Mouse (Mus musculus) B cell, adult 2 months (primary cell): ENCODE results near the gene Ms4a2.

ENCODE experiments used
- DNase-seq, 2 experiments: peaks; one replicate each; pipeline ENCODE4 v3.0.0; 2022

Gene Ms4a2

DNA sequence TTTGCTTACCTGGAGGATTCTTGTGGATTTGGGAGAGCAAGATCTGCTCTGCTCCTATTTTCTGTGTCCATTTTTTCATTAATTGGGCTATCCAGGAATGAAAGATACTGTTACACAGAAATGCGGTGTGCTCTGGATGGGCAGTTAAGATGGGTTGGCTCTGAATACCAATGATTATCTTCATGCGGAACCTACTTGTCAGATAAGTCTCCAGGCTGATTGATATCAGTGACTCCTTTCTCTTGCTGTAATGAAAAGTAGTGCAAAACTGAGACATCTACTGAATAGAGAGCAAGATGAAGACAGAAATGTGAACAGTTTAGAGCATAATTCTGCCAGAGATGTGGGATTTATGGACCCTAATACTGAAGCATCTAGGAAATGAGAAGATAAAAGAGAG lies at the start of gene Ms4a2:
Gene Ms4a2, minus strand, starts transcription at position 169 of the 400 bp plus-strand sequence.
- no peak for DNase-seq

DNA sequence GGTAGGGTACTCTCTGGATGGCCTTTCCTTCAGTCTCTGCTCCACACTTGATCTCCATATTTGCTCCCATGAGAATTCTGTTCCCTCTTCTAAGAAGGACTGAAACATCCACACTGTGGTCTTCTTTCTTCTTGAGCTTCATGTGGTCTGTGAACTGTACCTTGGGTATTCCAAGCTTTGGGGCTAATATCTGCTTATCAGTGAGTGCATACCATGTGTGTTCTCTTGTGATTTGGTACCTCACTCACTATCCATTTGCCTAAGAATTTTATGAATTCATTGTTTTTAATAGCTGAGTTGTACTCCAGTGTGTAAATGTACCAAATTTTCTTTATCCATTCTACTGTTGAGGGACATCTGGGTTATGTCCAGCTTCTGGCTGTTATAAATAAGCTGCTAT lies 38.0 kb upstream of the Ms4a2 start:
- DNase-seq: no peak

DNA sequence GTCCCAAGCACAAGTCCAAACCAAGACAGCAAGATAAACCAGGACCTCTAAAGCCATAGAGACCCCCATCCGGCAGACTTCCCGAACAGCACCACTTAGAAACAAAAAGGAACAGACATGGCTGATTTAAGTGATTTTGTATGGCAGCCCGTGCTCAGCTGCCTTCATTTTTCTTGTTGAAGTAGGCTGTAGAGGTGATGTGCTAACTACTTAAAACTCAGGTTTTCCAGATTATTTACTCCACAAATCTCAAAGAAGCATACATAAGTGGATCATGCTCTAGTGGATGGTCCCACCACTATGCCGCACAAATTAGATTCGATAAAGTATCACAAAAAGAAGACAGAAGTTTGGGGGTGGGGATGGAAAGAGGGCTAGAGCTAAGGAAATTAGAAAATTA lies 36.9 kb upstream of the Ms4a2 start, which contains the start of gene Oosp2:
Gene Oosp2, minus strand, starts transcription at position 101 of the 400 bp plus-strand sequence.
- no peak for DNase-seq

DNA sequence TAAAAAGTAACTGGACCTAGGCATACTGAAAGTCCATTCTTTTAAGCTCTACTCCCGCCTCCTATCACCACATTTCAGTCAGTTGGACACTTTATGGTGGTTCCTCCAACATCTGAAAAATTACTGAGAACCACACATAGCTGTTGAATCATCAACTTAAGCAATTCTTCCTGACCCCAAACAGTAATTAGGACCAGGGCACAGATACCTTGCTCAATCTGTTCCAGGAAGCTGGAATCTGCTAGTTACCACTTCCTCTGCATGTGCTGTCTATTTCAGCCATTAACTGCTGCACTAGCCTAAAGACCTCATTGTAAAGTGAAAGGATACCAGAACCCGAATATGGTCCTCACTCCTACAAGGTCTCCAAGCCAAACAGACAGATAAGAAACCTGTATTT lies 35.6 kb upstream of the Ms4a2 start:
- no peak for DNase-seq

DNA sequence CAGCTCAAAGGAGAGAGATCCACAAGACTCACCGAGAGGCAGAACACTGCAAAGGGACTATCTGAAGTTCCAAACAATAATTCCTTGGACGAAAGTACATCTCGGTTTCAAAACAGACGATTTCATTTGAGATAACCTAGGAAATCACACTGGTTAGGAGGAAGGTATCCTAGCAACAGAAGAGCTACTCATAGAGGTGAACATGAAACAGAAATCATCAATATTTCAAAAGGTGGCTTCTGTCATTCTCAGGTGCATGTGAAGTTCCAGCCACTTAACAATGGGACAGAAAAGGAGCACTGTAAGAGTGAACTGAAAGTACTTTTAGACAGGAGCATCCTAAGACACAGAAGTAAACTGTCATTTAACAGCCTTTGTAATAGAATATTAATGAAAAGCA lies 26.0 kb upstream of the Ms4a2 start:
- DNase-seq: no peak

DNA sequence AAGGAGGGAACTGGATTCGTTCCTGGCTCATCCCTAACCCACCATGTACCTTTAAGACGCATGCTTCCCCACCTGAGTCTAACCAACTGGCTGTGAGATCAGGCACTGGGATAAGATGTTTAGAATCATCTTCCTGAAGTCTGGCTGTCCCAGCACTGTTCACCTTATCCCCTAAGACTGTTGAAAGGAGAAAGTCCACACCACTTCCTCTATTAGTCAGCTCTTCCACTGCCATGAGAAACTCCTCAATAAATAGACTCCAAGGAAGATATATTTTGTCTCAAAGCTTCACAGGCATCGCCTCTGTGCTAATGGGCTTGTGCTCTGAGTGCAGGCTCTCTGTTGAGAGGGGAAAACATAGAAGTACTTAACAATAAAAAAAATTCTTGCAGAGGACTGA lies 22.6 kb upstream of the Ms4a2 start:
- no peak for DNase-seq

DNA sequence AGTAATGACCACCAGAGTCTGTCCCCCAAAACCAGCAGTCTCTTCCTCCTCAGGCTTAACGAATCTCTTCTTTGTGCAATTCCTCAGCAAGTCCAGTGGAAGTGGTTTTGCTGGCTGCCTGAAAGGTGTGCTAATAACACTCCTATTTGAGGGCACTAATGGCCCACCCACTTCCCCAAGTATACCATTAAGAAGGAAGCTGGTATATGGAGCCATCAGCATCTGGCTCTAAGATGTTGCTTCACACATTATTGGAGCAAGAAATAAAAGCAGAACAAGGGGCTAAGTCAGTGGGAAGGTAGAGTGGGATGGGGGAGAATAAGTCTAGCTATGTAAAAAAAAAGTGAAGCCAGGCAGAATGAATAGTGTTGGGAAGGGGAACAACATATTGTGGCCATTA lies 17.2 kb upstream of the Ms4a2 start, which contains the start of gene Ms4a3:
Gene Ms4a3, minus strand, starts transcription at position 120 of the 400 bp plus-strand sequence.
- no peak for DNase-seq

DNA sequence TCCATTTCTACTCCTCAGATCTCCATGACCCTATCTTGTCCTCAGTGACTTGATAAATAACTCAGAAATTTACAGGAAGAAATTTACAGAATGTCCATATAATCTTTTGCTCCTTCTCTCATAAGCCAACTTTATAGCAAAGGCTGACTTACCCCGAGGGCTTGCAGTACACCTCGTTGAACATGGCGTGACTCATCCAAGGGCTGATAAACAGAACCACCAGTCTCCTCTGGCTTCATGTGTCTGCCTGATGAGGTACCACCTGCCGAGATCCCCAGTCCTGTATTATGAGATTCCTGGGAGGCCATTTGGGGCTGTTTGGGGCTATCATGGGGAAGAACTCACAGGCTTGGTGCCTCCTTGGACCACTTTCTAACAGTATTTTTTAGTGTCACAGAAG lies 15.5 kb upstream of the Ms4a2 start:
- no peak for DNase-seq

DNA sequence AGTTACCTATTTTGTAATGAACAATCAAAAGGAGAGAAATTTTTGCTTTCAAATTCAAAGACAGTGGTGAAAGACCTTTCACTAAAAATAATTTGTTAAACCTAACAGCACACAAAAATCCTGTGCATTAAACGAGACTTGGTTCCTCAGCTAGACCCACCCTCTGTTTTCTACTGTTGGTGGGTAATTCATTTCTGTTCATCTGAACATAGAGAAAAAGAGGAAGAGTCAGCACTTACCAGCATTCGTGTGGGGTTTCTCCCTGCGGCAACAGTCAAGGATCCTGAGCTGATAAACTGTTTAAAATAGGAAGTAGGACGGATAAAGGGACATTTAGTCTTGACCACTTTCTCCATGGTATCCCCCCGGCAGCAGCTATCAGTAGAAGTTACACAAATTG lies 12.1 kb upstream of the Ms4a2 start:
- DNase-seq: no peak

DNA sequence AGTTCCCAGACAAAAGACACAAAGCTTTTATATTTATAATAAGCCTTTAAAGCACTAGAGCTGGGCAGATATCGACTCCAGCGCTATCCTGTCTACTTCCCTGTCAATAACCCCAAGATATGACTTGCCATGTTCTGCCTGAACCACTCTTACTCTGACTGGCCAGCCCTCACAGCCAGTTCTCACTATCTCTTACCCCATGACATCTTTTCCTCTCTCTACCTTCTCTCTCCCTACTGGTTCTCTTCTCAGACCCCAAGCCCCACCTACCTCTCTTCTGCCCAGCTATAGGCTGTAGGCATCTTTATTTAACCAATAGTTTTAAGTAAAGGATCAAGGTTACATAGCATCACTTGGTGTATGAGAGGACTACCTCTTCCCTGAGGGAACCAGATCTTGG lies 10.8 kb upstream of the Ms4a2 start:
- no peak for DNase-seq

DNA sequence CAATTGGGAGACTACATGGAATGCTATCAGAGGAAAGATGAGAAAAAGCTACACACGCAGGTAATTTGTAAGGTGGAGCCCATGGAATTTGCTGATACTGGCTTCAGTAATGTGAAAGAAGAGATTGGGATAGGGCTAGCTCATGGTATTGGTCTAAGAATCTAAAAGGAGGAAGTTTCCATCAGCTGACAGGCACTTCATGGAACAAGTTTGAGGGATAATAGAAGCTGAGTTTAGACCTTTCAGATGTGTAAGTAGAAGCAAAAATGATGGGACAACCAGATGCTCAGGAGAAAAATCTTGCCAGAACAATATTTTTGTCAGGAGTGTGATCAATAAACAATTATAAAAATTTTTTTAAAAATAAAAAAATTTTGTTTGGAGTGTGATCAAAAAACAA lies 10.2 kb upstream of the Ms4a2 start:
- DNase-seq: no peak

DNA sequence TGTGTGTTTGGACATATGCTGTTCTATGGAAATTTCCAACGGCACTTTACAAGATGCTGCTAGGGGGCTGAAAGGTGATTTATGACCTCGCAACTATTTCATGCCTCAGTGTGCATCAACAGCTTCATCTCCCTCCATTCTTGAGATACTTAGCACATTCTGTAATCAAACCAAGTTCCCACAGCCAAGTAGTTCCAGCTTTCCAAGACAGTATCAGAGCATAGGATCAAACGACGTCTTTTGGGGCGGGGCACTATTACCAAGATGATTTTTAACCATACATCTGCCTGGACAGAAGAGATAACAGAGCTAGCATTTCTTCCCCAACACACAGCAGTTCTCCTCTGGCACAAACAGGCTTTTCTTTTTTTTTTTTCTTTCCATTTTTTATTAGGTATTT lies 1.7 kb upstream of the Ms4a2 start:
- DNase-seq: no peak

DNA sequence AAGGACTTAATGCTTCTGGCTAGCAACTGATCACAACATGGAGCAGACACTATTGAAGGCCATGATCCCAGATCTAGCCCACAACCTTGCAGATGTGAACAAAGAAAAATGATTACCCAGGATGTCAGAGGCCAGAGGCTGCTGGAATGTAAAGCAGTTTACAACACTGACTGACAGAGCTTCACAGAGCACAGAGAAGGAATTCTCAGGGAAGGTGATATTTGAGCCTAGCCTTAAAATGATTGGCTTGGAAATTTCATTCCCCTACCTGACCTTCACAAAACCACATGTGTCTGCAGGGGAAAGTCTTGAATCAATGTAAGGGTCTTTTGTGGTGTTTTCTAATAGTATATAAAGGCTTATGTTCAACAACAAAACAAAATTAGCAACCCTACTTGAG lies 1.3 kb upstream of the Ms4a2 start:
- no peak for DNase-seq

DNA sequence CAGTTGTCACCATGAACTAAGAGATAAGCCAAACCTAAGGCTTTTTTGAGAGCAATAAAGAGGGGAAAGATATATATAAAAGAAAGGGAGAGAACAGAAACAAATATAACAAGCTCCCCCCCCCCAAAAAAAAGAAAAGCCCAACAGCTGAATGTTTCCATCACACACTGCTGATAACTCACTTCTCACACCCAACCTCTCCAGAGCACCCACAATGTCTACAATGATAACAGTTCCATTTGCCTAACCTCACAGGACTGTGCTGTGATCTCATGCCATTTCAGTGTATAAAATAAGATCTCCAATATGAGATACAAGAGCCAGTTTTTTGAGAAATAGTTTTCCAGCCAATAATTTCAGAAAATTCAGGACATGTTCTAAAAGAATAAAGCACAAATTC lies 5.5 kb downstream of the Ms4a2 start:
- DNase-seq: no peak

DNA sequence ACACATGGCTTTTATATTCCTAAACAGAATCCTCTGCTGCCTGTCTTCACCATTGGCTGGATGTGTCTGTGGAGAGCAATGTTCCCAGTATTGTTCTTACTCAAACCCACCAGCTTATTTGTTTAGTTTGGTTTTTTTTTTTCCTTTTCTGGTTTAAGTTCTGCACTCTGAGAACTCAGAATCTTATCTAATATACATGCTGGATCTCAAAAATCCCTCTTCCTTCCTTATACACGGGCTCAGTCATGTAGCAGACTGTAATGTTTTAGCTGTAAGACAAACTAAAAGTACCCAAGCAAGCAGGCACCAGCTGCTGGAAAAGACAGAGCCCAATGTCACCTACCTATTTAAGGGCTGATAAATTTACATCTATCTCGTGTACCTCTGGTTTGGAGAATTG lies 8.7 kb downstream of the Ms4a2 start:
- DNase-seq: no peak

DNA sequence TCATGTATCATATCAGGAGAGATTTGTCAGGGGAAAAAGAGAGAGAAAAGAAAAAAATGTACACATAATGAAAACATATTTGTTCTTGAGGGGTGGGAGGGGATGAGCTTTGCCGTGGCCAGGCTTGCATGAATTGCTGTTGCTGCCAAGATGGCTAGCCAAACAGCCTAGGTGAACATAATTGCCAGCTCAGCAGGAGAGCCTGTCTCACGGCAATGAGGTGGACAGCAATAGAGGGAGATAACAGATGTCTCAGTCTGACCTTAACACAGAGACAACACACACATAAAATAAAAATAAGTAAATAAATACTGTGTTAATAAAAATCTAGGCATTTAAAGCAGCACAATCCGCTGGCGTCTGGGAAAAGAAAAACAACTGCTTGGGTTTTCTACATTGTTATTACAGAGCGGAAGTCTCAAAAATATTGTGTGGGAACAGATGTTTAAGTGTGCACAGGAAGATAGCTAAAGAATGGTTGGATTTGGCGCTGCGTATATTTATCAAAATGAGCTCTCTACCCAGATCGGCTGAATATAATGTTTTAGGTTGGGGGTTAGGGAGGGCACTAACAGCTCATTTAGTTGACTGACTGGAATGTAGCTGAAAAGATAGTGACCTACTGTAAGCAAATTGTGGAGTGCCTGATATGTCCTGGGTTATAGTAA lies 9.6 kb downstream of the Ms4a2 start:
- no peak for DNase-seq

DNA sequence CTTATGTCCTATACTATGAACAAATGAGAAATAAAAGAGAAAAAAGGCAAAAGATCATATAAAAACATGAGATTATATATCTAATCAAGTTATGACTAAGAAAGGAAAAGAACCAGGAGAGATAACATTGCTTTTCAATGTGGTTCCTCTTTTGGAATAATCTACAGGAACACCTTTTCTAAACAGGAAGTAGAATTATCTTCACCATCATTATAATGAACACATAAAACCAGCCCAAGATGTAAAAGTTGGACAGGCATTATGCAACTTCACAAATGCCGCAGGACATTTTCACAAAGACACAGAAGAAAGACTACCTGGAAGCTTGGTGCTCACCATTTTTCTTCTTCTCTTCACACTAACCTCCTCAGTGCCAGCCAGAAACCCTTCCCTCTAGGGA lies 10.4 kb downstream of the Ms4a2 start:
- DNase-seq: no peak

DNA sequence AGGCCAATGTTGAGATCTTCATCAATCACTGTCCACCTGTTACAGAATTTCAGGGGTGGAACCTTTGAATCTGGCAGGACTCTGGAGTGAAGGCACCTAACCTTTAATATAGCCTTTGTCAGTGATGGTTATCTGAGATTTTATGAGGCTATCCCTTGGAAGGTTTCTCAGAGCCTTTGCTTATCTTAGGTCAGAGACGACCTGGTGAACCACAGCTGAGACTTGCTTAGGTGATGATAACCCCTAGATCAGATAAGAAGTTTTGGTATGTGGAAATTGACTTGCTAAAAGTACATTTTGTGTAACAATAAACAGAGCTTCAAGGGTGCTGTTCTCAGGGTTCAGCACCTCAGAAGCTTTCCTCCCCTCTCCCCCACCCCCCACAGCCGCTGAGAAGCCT lies 11.2 kb downstream of the Ms4a2 start:
- DNase-seq: no peak

DNA sequence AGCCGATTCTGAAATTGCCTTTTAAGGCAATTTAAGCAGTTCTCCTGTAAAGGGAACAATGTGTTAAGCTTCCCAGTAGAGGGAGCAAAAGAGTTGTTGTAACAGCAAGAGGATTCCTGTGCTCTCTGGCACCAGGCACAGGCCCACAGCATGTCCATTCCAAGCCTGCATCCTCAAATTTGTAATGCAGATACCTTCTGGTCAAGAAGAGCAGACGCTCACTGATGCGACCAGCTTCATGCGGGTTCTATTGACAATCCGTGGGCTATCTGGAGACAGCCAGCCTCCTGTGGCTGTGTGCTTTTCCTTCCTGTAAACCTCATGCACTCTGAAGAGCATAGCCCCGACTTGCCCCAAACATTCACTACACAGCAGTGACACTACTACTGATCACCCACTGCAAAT lies 12.0 kb downstream of the Ms4a2 start:
- DNase-seq: peak; percentile 37 to 44

DNA sequence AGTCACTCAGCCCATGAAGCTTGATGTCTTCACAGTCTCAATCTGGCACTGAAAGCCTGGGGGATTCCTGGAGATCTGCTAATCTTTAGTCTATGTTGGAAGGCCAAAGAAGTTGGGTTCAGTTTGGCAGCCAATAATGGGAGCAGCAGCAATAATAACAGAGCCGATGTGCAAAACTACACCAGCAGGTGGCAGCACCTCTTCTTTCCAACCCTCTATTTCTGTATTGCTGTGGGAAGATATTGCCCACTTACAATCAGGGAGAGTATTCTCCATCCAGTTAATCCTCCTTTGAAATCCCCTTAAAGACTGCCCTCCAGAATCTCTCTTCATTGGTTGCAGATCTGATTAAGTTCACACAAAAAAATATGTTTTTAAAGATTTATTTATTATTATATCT lies 15.3 kb downstream of the Ms4a2 start:
- DNase-seq: peak; percentile 73

DNA sequence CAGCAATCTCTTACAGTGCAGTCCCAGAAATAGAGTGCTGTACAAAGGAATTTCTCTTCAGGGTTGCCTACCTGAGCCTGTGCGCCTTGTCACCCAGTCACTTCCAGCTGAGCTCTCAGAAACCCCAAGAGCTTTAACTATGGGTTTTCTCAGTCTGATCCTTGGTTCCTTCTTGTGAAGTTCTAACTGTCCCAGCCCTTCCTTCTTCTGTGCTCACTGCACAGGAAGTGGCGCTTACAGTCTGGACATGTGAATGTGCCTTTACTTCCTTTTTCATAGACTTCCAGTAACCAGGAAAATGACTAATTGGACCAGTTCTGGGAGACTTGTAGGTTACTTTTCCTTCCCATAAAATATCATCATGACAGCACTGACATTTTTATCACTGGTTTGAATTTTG lies 18.9 kb downstream of the Ms4a2 start, which contains the start of gene Ms4a6d:
Gene Ms4a6d, minus strand, starts transcription at position 247 of the 400 bp plus-strand sequence.
- no peak for DNase-seq

DNA sequence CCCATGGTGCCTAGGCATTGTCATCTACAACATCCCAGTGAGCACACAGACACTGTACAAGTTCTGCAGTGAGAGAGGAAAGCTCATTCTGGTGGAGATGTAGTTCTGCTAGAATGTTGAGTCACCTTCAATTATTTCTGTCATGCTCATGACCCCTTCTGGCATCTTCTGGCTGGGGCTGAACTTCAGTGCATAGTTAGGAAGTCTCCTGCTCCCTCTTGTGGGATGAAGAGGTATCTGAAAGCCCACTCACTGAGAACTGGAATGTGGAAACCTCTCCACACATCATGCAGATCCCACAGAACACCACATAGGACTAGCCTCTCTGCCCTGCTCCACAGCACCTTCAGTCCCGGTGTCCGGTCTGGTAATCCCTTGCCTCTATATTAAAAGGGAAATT lies 21.5 kb downstream of the Ms4a2 start:
- DNase-seq: peak; percentile 62 to 63

DNA sequence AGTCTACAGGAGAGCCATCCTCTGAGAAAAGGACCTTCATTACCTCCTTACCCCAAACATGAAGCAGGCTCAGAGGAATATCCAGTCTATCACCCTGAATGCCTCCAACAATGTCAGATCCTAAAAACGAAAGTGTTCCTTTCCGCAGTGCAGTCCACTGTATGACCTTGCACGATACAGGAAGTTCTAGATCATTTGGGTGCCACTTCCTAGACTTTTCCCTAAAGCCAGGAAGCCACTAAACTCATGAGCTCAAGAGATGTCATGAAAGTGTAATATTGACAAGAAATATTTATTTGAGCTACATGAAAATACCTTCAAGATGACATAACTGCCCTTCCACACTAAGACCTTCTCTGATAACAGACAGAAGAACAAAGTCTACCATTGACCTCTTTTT lies 22.2 kb downstream of the Ms4a2 start:
- no peak for DNase-seq

DNA sequence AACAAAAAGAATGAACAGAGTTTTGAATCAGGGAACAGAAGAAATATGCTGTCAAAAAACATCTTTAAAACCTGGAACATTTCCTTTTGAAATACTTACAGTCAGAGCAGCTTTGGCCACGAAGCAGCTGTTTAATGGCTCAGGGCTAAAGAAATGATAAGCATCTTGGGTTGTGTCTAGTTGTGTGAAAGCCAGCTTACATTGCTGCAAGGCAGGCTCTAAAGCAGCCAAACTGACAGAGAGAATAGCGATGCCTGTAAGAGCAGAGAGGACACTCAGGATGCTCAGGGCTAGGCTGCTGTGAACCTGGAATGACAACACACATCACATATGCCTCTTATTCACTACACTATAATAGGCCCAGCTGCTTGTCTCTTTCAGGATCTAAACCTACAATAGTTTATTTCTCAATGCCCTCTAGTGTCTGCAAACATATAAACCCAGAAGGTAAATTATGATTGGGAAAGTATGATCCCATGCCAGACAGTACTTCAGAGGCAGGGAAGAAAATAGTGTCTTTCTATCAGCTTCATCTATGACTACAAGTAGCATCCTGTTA lies 33.5 kb downstream of the Ms4a2 start:
- DNase-seq: no peak

DNA sequence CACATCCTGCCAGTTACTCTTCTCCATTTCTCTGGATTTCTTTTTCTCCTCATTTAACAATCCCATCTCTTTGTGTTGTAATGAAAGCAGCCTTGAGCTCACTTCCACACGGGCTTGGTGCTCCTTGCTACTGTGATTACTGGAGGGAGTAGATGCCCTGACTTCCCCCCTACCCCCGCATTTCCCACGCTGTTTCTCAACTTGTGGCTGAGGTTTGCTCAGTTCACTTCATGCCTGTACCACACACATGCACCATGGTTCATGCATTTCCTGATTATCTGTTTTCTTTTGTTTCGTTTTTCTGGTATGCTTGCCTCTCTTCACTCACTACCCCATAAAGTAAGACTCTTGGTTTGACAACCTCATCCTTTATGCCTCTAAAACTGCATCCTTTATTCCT lies 34.3 kb downstream of the Ms4a2 start:
- peak; percentile 27 to 36 for DNase-seq
